Comparison of ENCODE assay signal across 7 mouse cellular contexts in genomic region chr9:96438334-96438871, GRCm38 (mm10). TPM values are rescaled to one million over a fixed set of nuclear protein-coding genes. Genes with fewer than 3 reads are reported as not detected.
A peak's percentile ranks its signal among the peaks of the same experiment; 100 is the strongest.
DNase-seq lines count a peak whose midpoint lies in the region; ATAC-seq and TF ChIP-seq lines count a peak whose summit lies in the region.

No protein-coding gene starts in this region.

- no peak for TF ChIP-seq CTCF in liver, embryonic 14.5 days (IDR thresholded peaks at IDR 0.05; ENCODE audit: low read depth)

- no peaks in the 10 kb centered on the region for H3K36me3 ChIP-seq in embryonic facial prominence, embryonic 11.5 days (replicated peaks; ENCODE audit: control insufficient read depth, insufficient read depth, low read depth, low read length)
- H3K36me3 ChIP-seq in hindbrain, embryonic 11.5 days (ENCODE audit: control insufficient read depth, insufficient read depth, low read length): no peaks in the 10 kb centered on the region
- H3K36me3 ChIP-seq in liver, embryonic 14.5 days (replicated peaks; ENCODE audit: control insufficient read depth, insufficient read depth, low read depth): no peaks in the 10 kb centered on the region
- H3K36me3 ChIP-seq in myocyte (ENCODE audit: control insufficient read depth, insufficient read depth): no peaks in the 10 kb centered on the region

- peaks cover 3% of the 10 kb centered on the region for H3K27me3 ChIP-seq in embryonic facial prominence, embryonic 11.5 days (ENCODE audit: control insufficient read depth, insufficient read depth, low read length)
- peaks cover 3% of the 10 kb centered on the region; the same call in 1 of the 2 replicates for H3K27me3 ChIP-seq in hindbrain, embryonic 11.5 days (ENCODE audit: control insufficient read depth, insufficient read depth, low read length)
- peaks cover 12% of the 10 kb centered on the region for H3K27me3 ChIP-seq in liver, embryonic 14.5 days (ENCODE audit: control insufficient read depth, insufficient read depth, low read length)
- no peaks in the 10 kb centered on the region for H3K27me3 ChIP-seq in myocyte (ENCODE audit: control insufficient read depth, insufficient read depth, insufficient read length)

- H3K4me1 ChIP-seq in embryonic facial prominence, embryonic 11.5 days (ENCODE audit: control insufficient read depth, insufficient read depth, low read length): no peaks in the 10 kb centered on the region
- H3K4me1 ChIP-seq in hindbrain, embryonic 11.5 days (replicated peaks; ENCODE audit: control insufficient read depth, insufficient read depth, low read length): peaks cover 2% of the 10 kb centered on the region; the same call in 1 of the 2 replicates
- H3K4me1 ChIP-seq in liver, embryonic 14.5 days (replicated peaks; ENCODE audit: control insufficient read depth in 2 of 2, insufficient read depth in 2 of 2, low read length in 1 of 2): peaks cover 0 to 9% of the 10 kb centered on the region in 2 experiments; a peak in 1 of 4 replicates

- 0 out of 2 replicates have a peak overlapping the region, but pooled peaks have one; percentile 13 for H3K27ac ChIP-seq in embryonic facial prominence, embryonic 11.5 days (replicated peaks; ENCODE audit: low read depth, low read length)
- H3K27ac ChIP-seq in hindbrain, embryonic 11.5 days (ENCODE audit: low read depth, low read length): no peak overlapping the region; the same call in 1 of the 2 replicates
- no peak overlapping the region for H3K27ac ChIP-seq in liver, embryonic 14.5 days

- peak overlapping the region; percentile 77 for H3K9ac ChIP-seq in embryonic facial prominence, embryonic 11.5 days (replicated peaks; ENCODE audit: low read length)
- H3K9ac ChIP-seq in hindbrain, embryonic 11.5 days (ENCODE audit: low read depth, low read length): peak overlapping the region; percentile 73
- no peak overlapping the region for H3K9ac ChIP-seq in liver, embryonic 14.5 days (replicated peaks)

- H3ac ChIP-seq in myocyte (ENCODE audit: control insufficient read depth, insufficient read length): no peak overlapping the region

- ATAC-seq in embryonic facial prominence, embryonic 11.5 days (replicated peaks; ENCODE audit: insufficient number of reproducible peaks, low FRiP score, low TSS enrichment, low read depth): peak; percentile 42
- ATAC-seq in hindbrain, embryonic 11.5 days (ENCODE audit: low FRiP score): peak; percentile 55
- no peak; the same call in 1 of the 2 replicates for ATAC-seq in liver, embryonic 14.5 days (ENCODE audit: insufficient read depth)

- no peak for TF ChIP-seq POLR2A in myocyte (IDR thresholded peaks at IDR 0.05; ENCODE audit: insufficient read length, low read depth)

- peak overlapping the region; percentile 32 for H3K4me3 ChIP-seq in embryonic facial prominence, embryonic 11.5 days (ENCODE audit: low read depth, low read length)
- peak overlapping the region; percentile 41 for H3K4me3 ChIP-seq in hindbrain, embryonic 11.5 days (ENCODE audit: low read depth, low read length)
- peak overlapping the region in 1 of 2 experiments; percentile 45; a peak in 2 of 4 replicates for H3K4me3 ChIP-seq in liver, embryonic 14.5 days (ENCODE audit: insufficient read depth in 1 of 2, low read depth in 2 of 2, low read length in 2 of 2)
- no peak overlapping the region for H3K4me3 ChIP-seq in myocyte

- no peaks in the 10 kb centered on the region for H3K79me2 ChIP-seq in myocyte (ENCODE audit: control insufficient read depth, insufficient read depth)

- no peaks in the 10 kb centered on the region for H3K9me3 ChIP-seq in embryonic facial prominence, embryonic 11.5 days (replicated peaks; ENCODE audit: control insufficient read depth, low read length)
- H3K9me3 ChIP-seq in hindbrain, embryonic 11.5 days (ENCODE audit: control insufficient read depth, low read length): no peaks in the 10 kb centered on the region
- no peaks in the 10 kb centered on the region for H3K9me3 ChIP-seq in liver, embryonic 14.5 days (ENCODE audit: control insufficient read depth, low read length)

- H3K4me2 ChIP-seq in embryonic facial prominence, embryonic 11.5 days (ENCODE audit: low read depth, low read length): peak overlapping the region; percentile 84
- peak overlapping the region; percentile 85 for H3K4me2 ChIP-seq in hindbrain, embryonic 11.5 days (replicated peaks; ENCODE audit: low read depth, low read length)
- peak overlapping the region; percentile 57 for H3K4me2 ChIP-seq in liver, embryonic 14.5 days (ENCODE audit: low read depth)
- H3K4me2 ChIP-seq in myocyte (ENCODE audit: low read depth): peak overlapping the region; percentile 57

- no peak for TF ChIP-seq EP300 in liver, embryonic 14.5 days (IDR thresholded peaks at IDR 0.05; ENCODE audit: low read depth)

- DNase-seq in urinary bladder, adult 2 months (ENCODE audit: low spot score): peak; percentile 25
- DNase-seq in urinary bladder, postnatal 25 days (ENCODE audit: low spot score): no peak
- peak; percentile 45 for DNase-seq in embryonic facial prominence, embryonic 11.5 days (ENCODE audit: low spot score)
- peak; percentile 18 for DNase-seq in hindbrain, embryonic 11.5 days (ENCODE audit: low spot score)
- DNase-seq in liver, embryonic 14.5 days (ENCODE audit: low read depth in 3 of 3, low spot score in 3 of 3): no peak
- peak; percentile 71 for DNase-seq in thymus, postnatal 14 days

- WGBS in embryonic facial prominence, embryonic 11.5 days: 3% methylated on average over 8 of the region's 8 CpGs
- 5% methylated on average over 8 of the region's 8 CpGs for WGBS in hindbrain, embryonic 11.5 days
- WGBS in liver, embryonic 14.5 days (ENCODE audit: insufficient replicate concordance): 3% methylated on average over 8 of the region's 8 CpGs

TF ChIP-seq in myocyte, 11 proteins besides CTCF, POLR2A, EP300 and RAD21:
- TF ChIP-seq TCF3 (IDR thresholded peaks at IDR 0.05; ENCODE audit: insufficient read length, low read depth) (no peak), MYOD1 (IDR thresholded peaks at IDR 0.05; ENCODE audit: control insufficient read depth in 1 of 3, insufficient read length in 2 of 3, low read depth in 2 of 3) (peak in 2 of 3 experiments; percentile 43 to 49), SRF (IDR thresholded peaks at IDR 0.05; ENCODE audit: control insufficient read depth, insufficient read length, low read depth) (no peak), MYOG (IDR thresholded peaks at IDR 0.05; ENCODE audit: control insufficient read depth in 1 of 3, insufficient read depth in 1 of 3, insufficient read length in 2 of 3, low read depth in 2 of 3) (peak in 2 of 3 experiments; percentile 32 to 64), REST (IDR thresholded peaks at IDR 0.05; ENCODE audit: insufficient read depth, insufficient read length) (no peak), CEBPB (IDR thresholded peaks at IDR 0.05; ENCODE audit: insufficient read depth, poor library complexity, severe bottlenecking) (no peak), POLR2AphosphoS2 (IDR thresholded peaks at IDR 0.05; ENCODE audit: insufficient read length, low read depth) (no peak), E2F4 (IDR thresholded peaks at IDR 0.05; ENCODE audit: insufficient read depth) (no peak), MAX (IDR thresholded peaks at IDR 0.05; ENCODE audit: low read depth) (no peak), TCF12 (IDR thresholded peaks at IDR 0.05; ENCODE audit: insufficient read depth, poor library complexity, severe bottlenecking) (peak; percentile 66), USF1 (IDR thresholded peaks at IDR 0.05; ENCODE audit: low read depth) (no peak)

RNA-seq across cellular contexts. Expression of gene Rnf7, which starts 40.1 kb away (rescaled TPM):
- polyA plus RNA-seq in urinary bladder, adult 2 months (2012; rRNA removed): 208 and 227 TPM in 2 replicates
- 301 and 308 TPM in 2 replicates for polyA plus RNA-seq in embryonic facial prominence, embryonic 11.5 days (2014; fragmentation: Nextera tagmentation; extraction: Ambion mirVana)
- polyA plus RNA-seq in hindbrain, embryonic 11.5 days (2014; fragmentation: Nextera tagmentation; extraction: Ambion mirVana): 287 and 290 TPM in 2 replicates
- polyA plus RNA-seq in liver, embryonic 14.5 days (2012; rRNA removed): 64.2 and 110 TPM in 2 replicates
- 78.6 and 82.3 TPM in 2 replicates for polyA plus RNA-seq in liver, embryonic 14.5 days (2014; fragmentation: Nextera tagmentation; extraction: Ambion mirVana)
- polyA plus RNA-seq in myocyte (2012; fragmentation: generic; extraction: Trizol): 221 TPM

Comparison
In these comparisons a context has a peak if more than half of its experiments do, and no peak if none do; other contexts are left out.
1. DNase-seq: peak in urinary bladder, adult 2 months (single experiment), embryonic facial prominence, embryonic 11.5 days (single experiment), hindbrain, embryonic 11.5 days (single experiment) and thymus, postnatal 14 days (single experiment); none in urinary bladder, postnatal 25 days (single experiment) and liver, embryonic 14.5 days (0 of 3).
2. Peak in every context shown above with its lines, with median percentiles within 50 percentile points of each other: H3K4me2 ChIP-seq.